Mouse (Mus musculus) lung, postnatal 10 days (tissue): ENCODE results near the gene Fbxw18.
"Not testable (repeated sequence)": the region's sequence is repeated elsewhere in the genome, so short reads cannot be mapped to it uniquely, and the experiment has no call there.

Source experiments
- DNase-seq: peaks from one replicate; pipeline ENCODE4 v3.0.0; 2021

Fbxw18 gene

GRCm38 (mm10) chr9:109702600-109702999, at the start of gene Fbxw18:
Gene Fbxw18 (minus strand): TSS chr9:109702700.
- DNase-seq, result not testable (repeated sequence)

- not testable (repeated sequence) for DNase-seq
Observed at GRCm38 (mm10) chr9:109745989-109746388, 43.5 kb upstream of the Fbxw18 start, which contains the start of gene Fbxw26. Gene Fbxw26 (minus strand): TSS chr9:109746089.

- peak; percentile 55 for DNase-seq
Observed at GRCm38 (mm10) chr9:109685299-109685698, 17.2 kb downstream of the Fbxw18 start.

GRCm38 (mm10) chr9:109664552-109664951, 37.9 kb downstream of the Fbxw18 start, which contains the start of gene Fbxw25:
Gene Fbxw25 (minus strand): TSS chr9:109664652.
- DNase-seq, result not testable (repeated sequence)
